In genomic region chr10:87389148-87389547, GRCm38 (mm10) we compare ENCODE assay signal across 13 mouse cellular contexts.
"Had no signal": no experiment of that assay in that cellular context is flagged by ENCODE, and none has a peak within 500 bp of the region (broad histone marks: within the 10 kb centered on the region; RNA-seq: fewer than 3 reads in every experiment).

No protein-coding gene starts in this region.

- H3K4me2 ChIP-seq: limb, embryonic 13.5 days; liver, embryonic 13.5 days; midbrain, embryonic 11.5 days had no signal

- H3K27me3 ChIP-seq: limb, embryonic 13.5 days; liver, embryonic 13.5 days had no signal

- H3K9me3 ChIP-seq: limb, embryonic 10.5 days; limb, embryonic 13.5 days; liver, embryonic 13.5 days had no signal

- H3K36me3 ChIP-seq: limb, embryonic 10.5 days; limb, embryonic 13.5 days; liver, embryonic 13.5 days had no signal

- H3K4me3 ChIP-seq: layer of hippocampus, adult 2 months; limb, embryonic 10.5 days; limb, embryonic 13.5 days; liver, embryonic 13.5 days had no signal

- H3K9ac ChIP-seq: limb, embryonic 13.5 days; liver, embryonic 13.5 days had no signal

- DNase-seq: kidney, postnatal 14 days; layer of hippocampus, adult 9-11 months; liver, embryonic 13.5 days; lung, adult 2 months; lung, postnatal 14 days; lung, postnatal 4 days; midbrain, embryonic 14.5 days; thymus, adult 18-20 months; thymus, postnatal 36 days had no signal

- H3K4me1 ChIP-seq: limb, embryonic 10.5 days; limb, embryonic 13.5 days; liver, embryonic 13.5 days had no signal

- H3K27ac ChIP-seq: layer of hippocampus, adult 2 months; limb, embryonic 10.5 days; limb, embryonic 13.5 days; liver, embryonic 13.5 days had no signal
